Mouse (Mus musculus) cerebellum, adult 2 months (tissue): Measurements from ENCODE around the gene Gpc6.

Source experiments
- CTCF ChIP-seq: fragments of 200-500 bp; IDR thresholded peaks from 2 replicates; pipeline ENCODE4 v1.5.1; 2011; ENCODE audit warnings: low read depth, mild to moderate bottlenecking, control low read depth, low read length, moderate library complexity, borderline replicate concordance; ENCODE audit not compliant: insufficient read depth
- POLR2A ChIP-seq: fragments of 200-500 bp; IDR thresholded peaks from 2 replicates; pipeline ENCODE4 v1.6.1; 2011; ENCODE audit warnings: low read length, control low read depth, borderline replicate concordance; ENCODE audit not compliant: insufficient read depth

GRCm38 (mm10) chr14:117265653-117266052 is 340.5 kb downstream of the Gpc6 start:
- TF ChIP-seq CTCF (no peak), POLR2A (no peak)
